Mouse (Mus musculus) ES-E14 (cell line): Measurements from ENCODE around the gene Elavl4. TPM values are rescaled to one million over a fixed set of nuclear protein-coding genes. Genes with fewer than 3 reads are reported as not detected.

Experiments
- DNase-seq: peaks from one replicate; pipeline ENCODE4 v3.0.0-alpha.2; 2013; ENCODE audit warnings: low read depth, low spot score
- H3K27ac ChIP-seq: 2 replicates; pipeline ENCODE4 v1.5.1; 2012; ENCODE audit warnings: low read depth, mild to moderate bottlenecking, low read length, moderate library complexity, mixed read lengths; ENCODE audit not compliant: poor library complexity, insufficient read depth, severe bottlenecking
- H3K36me3 ChIP-seq: 2 replicates; pipeline ENCODE4 v1.6.1; 2012; ENCODE audit warnings: mild to moderate bottlenecking, low read length, moderate library complexity, mixed read lengths; ENCODE audit not compliant: control insufficient read depth, poor library complexity, insufficient read depth, severe bottlenecking
- H3K4me1 ChIP-seq, 2 experiments: fragments of 150-350 bp in 1 of 2; sonication (generic) in 1 of 2; 2 replicates each; pipeline ENCODE4 v1.6.1; 2012; ENCODE audit warnings: low read length in 2 of 2, mild to moderate bottlenecking in 1 of 2, mixed read lengths in 1 of 2; ENCODE audit not compliant: control insufficient read depth in 2 of 2, insufficient read depth in 2 of 2, poor library complexity in 1 of 2
- H3K4me3 ChIP-seq, 2 experiments: fragments of 150-350 bp in 1 of 2; sonication (generic) in 1 of 2; 2 replicates each; pipeline ENCODE4 v1.5.1; 2012; ENCODE audit warnings: low read length in 2 of 2, low read depth in 1 of 2, mild to moderate bottlenecking in 1 of 2, mixed read lengths in 1 of 2; ENCODE audit not compliant: insufficient read depth in 1 of 2, poor library complexity in 1 of 2, severe bottlenecking in 1 of 2
- H3K9ac ChIP-seq: 2 replicates; pipeline ENCODE4 v1.6.1; 2012; ENCODE audit warnings: low read depth, mild to moderate bottlenecking, low read length, mixed read lengths; ENCODE audit not compliant: poor library complexity, insufficient read depth, severe bottlenecking
- H3K9me3 ChIP-seq: fragments of 150-350 bp; sonication (generic); 2 replicates; pipeline ENCODE4 v1.6.1; 2012; ENCODE audit warnings: low read depth, mild to moderate bottlenecking, low read length; ENCODE audit not compliant: control insufficient read depth, insufficient read depth
- CHD2 ChIP-seq: IDR thresholded peaks from 2 replicates; pipeline ENCODE4 v1.6.1; 2014; ENCODE audit warnings: mild to moderate bottlenecking, low read depth, low read length, inconsistent platforms
- HCFC1 ChIP-seq: IDR thresholded peaks from 2 replicates; pipeline ENCODE4 v1.6.1; 2012; ENCODE audit warnings: low read length, inconsistent platforms, borderline replicate concordance; ENCODE audit not compliant: insufficient read depth
- MAFK ChIP-seq: IDR thresholded peaks from 2 replicates; pipeline ENCODE4 v1.6.1; 2014; ENCODE audit warnings: mild to moderate bottlenecking, low read depth, low read length, inconsistent platforms; ENCODE audit not compliant: insufficient read depth
- ZC3H11A ChIP-seq: IDR thresholded peaks from 2 replicates; pipeline ENCODE4 v1.6.1; 2012; ENCODE audit warnings: low read depth, mild to moderate bottlenecking, inconsistent platforms, low read length, borderline replicate concordance
- ZNF384 ChIP-seq: IDR thresholded peaks from 2 replicates; pipeline ENCODE4 v1.6.1; 2012; ENCODE audit warnings: low read depth, low read length, inconsistent platforms
- in situ Hi-C, 2 experiments: fragments of 600-800 bp; cut with MboI; formaldehyde crosslinking; loops; one replicate each; pipeline ENCODE4 v1.15.1; 2025; ENCODE audit warnings: low sequenced_read_pairs in 2 of 2, inconsistent platforms in 1 of 2; ENCODE audit not compliant: unreplicated experiment in 2 of 2
- total RNA-seq: library from RNA; depleted of rRNA; stranded (reverse); fragments of 300-350 nt; gene quantifications from 2 replicates; pipeline ENCODE4 v1.2.3, GENCODE M21; 2012; rRNA removed

The Elavl4 gene
- 1.5 and 1.8 TPM in 2 replicates for total RNA-seq

- TF ChIP-seq ZC3H11A (no peak), HCFC1 (no peak), MAFK (no peak), CHD2 (no peak), ZNF384 (no peak)
- DNase-seq, result peak; percentile 60
- H3K9ac ChIP-seq, result peak within 1 kb of the TSS; percentile 75
- no peaks in the 10 kb centered on the region for H3K36me3 ChIP-seq
- H3K4me3 ChIP-seq, result peak within 1 kb of the TSS; percentile 69 to 83
- H3K27ac ChIP-seq, result no peak within 1 kb of the TSS
- H3K9me3 ChIP-seq, result no peaks in the 10 kb centered on the region
- H3K4me1 ChIP-seq, result no peaks in the 10 kb centered on the region
- in situ Hi-C loops, result no loop called here
These were observed at the start of gene Elavl4 for GRCm38 (mm10) chr4:110351178-110352000. Gene Elavl4 (minus strand): TSS chr4:110351909.

GRCm38 (mm10) chr4:110397618-110398045 lies 45.9 kb upstream of the Elavl4 start, which contains the start of gene Agbl4:
Gene Agbl4 (plus strand): TSS chr4:110397661.
- DNase-seq, result peak; percentile 71
- Histone ChIP-seq H3K36me3 (no peaks in the 10 kb centered on the region), H3K9me3 (no peaks in the 10 kb centered on the region), H3K4me3 (peak within 1 kb of the TSS; percentile 55 to 71), H3K27ac (no peak within 1 kb of the TSS), H3K4me1 (no peaks in the 10 kb centered on the region), H3K9ac (peak within 1 kb of the TSS; percentile 44)
- TF ChIP-seq HCFC1, result no peak
- no peak for TF ChIP-seq ZC3H11A
- TF ChIP-seq ZNF384, result no peak
- TF ChIP-seq MAFK, result no peak
- TF ChIP-seq CHD2, result no peak
- in situ Hi-C loops, result no loop called here

DNA sequence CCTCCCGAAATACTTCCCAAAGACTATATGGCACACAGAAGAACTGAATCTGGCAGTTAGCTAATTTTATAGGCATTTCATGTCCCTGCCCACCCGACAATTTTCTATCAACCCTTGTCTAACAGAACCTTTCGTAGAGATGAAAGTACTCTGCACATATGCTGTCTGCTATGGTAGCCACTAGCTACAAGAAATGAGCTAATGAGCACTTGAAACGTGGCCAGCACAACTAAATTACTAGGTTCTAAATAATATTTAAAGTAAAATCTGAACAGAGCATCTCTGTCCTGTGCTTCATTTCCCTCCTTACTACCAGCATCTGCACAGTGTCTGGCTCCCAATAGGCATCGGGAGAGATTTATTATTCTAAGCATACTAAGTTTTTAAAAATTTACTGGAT lies 44.5 kb upstream of the Elavl4 start:
- no peak for DNase-seq
- Histone ChIP-seq H3K9me3 (no peaks in the 10 kb centered on the region), H3K27ac (no peak overlapping the region), H3K4me3 (no peak overlapping the region), H3K9ac (no peak overlapping the region), H3K4me1 (no peaks in the 10 kb centered on the region), H3K36me3 (no peaks in the 10 kb centered on the region)
- in situ Hi-C loops, result no loop called here
- TF ChIP-seq HCFC1 (no peak), ZC3H11A (no peak), ZNF384 (no peak), MAFK (no peak)

DNA sequence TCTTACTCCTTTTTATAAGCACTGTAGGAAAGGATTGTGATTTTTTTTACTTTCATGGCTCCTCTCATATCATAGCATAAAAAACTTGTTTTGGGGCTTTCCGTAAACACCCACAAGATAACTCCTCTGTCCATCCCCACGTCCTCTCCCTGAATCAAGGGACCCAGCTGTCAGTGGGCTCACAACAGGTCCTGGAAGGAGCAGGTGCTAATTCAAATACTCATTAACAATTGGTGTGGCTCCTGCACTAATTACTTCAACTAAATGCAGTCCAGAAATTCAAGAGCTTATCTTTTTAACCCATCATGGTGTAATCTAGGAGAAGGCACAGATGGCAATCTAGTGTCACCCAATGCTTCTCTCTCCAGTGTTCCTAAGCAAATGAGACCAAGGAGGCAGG lies 8.9 kb upstream of the Elavl4 start:
- Histone ChIP-seq H3K4me1 (no peaks in the 10 kb centered on the region), H3K9ac (no peak overlapping the region), H3K9me3 (no peaks in the 10 kb centered on the region), H3K4me3 (no peak overlapping the region), H3K36me3 (no peaks in the 10 kb centered on the region), H3K27ac (no peak overlapping the region)
- TF ChIP-seq CHD2 (no peak), ZNF384 (no peak), ZC3H11A (no peak), HCFC1 (no peak), MAFK (no peak)
- in situ Hi-C loops, result no loop called here
- no peak for DNase-seq
